Mouse (Mus musculus) stomach, embryonic 16.5 days (tissue): ENCODE results near the gene Plpp4. TPM values are rescaled to one million over a fixed set of nuclear protein-coding genes. Genes with fewer than 3 reads are reported as not detected.

ENCODE experiments used
- ATAC-seq: fragments of 200-750 bp; cut with Nextera tagmentation; 2 replicates; pipeline ENCODE4 v1.8.0; 2017; ENCODE audit warnings: moderate number of reproducible peaks, moderate TSS enrichment; ENCODE audit not compliant: insufficient read depth, low FRiP score
- H3K27ac ChIP-seq: fragments of 300-500 bp; sonication (generic); 2 replicates; pipeline ENCODE4 v1.5.1; 2014; ENCODE audit warnings: low read length
- H3K27me3 ChIP-seq: fragments of 300-500 bp; sonication (generic); 2 replicates; pipeline ENCODE4 v1.6.1; 2014; ENCODE audit warnings: low read length, control low read depth, mixed read lengths; ENCODE audit not compliant: control insufficient read depth, insufficient read depth
- H3K36me3 ChIP-seq: fragments of 300-500 bp; sonication (generic); 2 replicates; pipeline ENCODE4 v1.6.1; 2014; ENCODE audit warnings: low read length; ENCODE audit not compliant: control insufficient read depth, insufficient read depth
- H3K4me1 ChIP-seq: fragments of 300-500 bp; sonication (generic); 2 replicates; pipeline ENCODE4 v1.6.1; 2014; ENCODE audit warnings: low read length, control low read depth, mixed read lengths; ENCODE audit not compliant: control insufficient read depth, insufficient read depth
- H3K4me2 ChIP-seq: fragments of 300-500 bp; sonication (generic); 2 replicates; pipeline ENCODE4 v1.6.1; 2014; ENCODE audit warnings: low read depth, low read length, mixed read lengths
- H3K4me3 ChIP-seq: fragments of 300-500 bp; sonication (generic); replicated peaks from 2 replicates; pipeline ENCODE4 v1.5.1; 2014; ENCODE audit warnings: mild to moderate bottlenecking, low read length
- H3K9ac ChIP-seq: fragments of 300-500 bp; sonication (generic); 2 replicates; pipeline ENCODE4 v1.6.1; 2014; ENCODE audit warnings: low read length
- H3K9me3 ChIP-seq: fragments of 300-500 bp; sonication (generic); replicated peaks from 2 replicates; pipeline ENCODE4 v1.6.1; 2016; ENCODE audit warnings: low read length, control low read depth; ENCODE audit not compliant: control insufficient read depth
- WGBS: fragments of 180-500 bp; shearing (Covaris S2); extraction: QIAGEN DNeasy Blood & Tissue Kit; methylation state at CpG from one replicate; pipeline ENCODE4 v1.1.7; 2014; 5-methylcytosine and 5-hydroxymethylcytosine counted together
- polyA plus RNA-seq: library from polyadenylated mRNA; unstranded; fragments of >200 nt; fragmentation: Nextera tagmentation; extraction: Ambion mirVana; gene quantifications from 2 replicates; pipeline ENCODE4 v1.2.1, GENCODE M21; 2015

Gene Plpp4
- polyA plus RNA-seq, 1 experiment from 2014 or later = 0.50 TPM

DNA sequence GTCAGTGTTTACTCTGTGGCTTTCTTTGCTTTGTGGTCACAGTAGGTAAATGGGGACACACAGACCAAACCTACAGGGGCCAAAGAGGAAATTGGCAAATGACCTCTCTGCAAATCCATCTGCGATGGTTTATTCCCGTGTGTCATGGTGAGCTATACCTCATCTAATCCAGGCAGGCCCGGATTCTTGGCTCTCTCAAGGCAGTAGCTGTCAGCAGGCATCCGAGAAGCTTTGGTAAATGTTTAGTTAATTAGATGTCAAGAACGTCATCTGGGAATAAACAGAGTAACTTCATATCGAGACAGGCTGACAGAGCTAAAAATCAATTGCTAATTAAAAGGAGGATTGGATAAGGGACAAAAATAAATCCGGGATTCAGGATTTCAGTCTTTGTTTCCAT lies 149.2 kb downstream of the Plpp4 start:
- Histone ChIP-seq H3K9ac (no peak overlapping the region), H3K27ac (no peak overlapping the region), H3K4me3 (no peak overlapping the region), H3K4me1 (peaks cover 4% of the 10 kb centered on the region; the same call in 1 of the 2 replicates), H3K4me2 (no peak overlapping the region), H3K27me3 (no peaks in the 10 kb centered on the region), H3K36me3 (no peaks in the 10 kb centered on the region), H3K9me3 (no peaks in the 10 kb centered on the region)
- 18% methylated on average over 7 of the region's 7 CpGs for WGBS
- no peak for ATAC-seq

- Histone ChIP-seq H3K9me3 (no peaks in the 10 kb centered on the region), H3K27ac (no peak overlapping the region), H3K4me1 (no peaks in the 10 kb centered on the region), H3K9ac (no peak overlapping the region), H3K27me3 (no peaks in the 10 kb centered on the region), H3K4me3 (no peak overlapping the region), H3K4me2 (no peak overlapping the region), H3K36me3 (no peaks in the 10 kb centered on the region)
- ATAC-seq = no peak
- 55% methylated on average over 2 of the region's 2 CpGs for WGBS
Observed at GRCm38 (mm10) chr7:129412695-129413094, 155.9 kb downstream of the Plpp4 start.

DNA sequence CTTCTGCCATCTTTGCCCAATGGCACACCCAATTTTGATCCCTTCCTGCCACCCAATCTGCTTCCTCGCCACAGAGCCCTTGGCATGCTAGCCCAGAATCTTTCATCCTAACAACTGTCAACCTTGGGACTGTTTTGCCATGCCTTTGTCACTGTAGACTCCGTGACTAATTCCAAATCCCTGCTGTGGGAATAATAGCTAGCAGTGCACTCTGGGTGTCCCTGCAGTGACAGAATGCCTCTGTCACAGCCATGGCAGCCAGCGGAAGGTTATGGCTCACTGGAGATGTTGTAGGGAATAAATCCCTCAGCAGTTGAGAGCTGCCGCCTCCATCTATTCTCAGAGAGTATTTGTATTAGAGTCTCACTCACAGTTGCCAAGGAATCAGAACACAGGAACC lies 158.3 kb downstream of the Plpp4 start:
- H3K9me3 ChIP-seq = no peaks in the 10 kb centered on the region
- H3K27ac ChIP-seq = no peak overlapping the region
- WGBS = 75% methylated on average over 4 of the region's 4 CpGs
- H3K9ac ChIP-seq = no peak overlapping the region
- ATAC-seq = no peak
- no peaks in the 10 kb centered on the region for H3K36me3 ChIP-seq
- H3K4me1 ChIP-seq = no peaks in the 10 kb centered on the region
- no peak overlapping the region for H3K4me3 ChIP-seq
- no peaks in the 10 kb centered on the region for H3K27me3 ChIP-seq
- H3K4me2 ChIP-seq = no peak overlapping the region

DNA sequence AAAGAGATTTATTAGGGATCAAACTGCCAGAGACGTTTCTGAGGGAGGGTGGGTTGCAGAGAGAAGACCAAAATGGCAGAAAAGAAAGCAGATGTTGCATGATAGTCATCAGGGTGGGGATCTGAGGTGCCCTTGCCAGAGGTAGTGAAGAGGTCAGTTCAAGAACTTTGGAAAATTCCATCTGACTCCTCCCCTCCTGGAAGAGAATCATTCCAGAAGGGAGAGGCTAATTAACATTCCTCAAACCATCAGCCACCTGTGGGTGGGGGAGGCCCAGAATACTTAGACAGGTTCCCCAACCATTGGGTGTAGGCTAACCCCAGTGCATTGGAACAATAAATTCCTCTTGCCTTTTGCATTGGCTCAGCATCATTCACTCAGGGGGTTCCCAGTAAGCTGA lies 164.3 kb downstream of the Plpp4 start:
- H3K9ac ChIP-seq = no peak overlapping the region
- no peaks in the 10 kb centered on the region for H3K9me3 ChIP-seq
- ATAC-seq = no peak
- H3K4me1 ChIP-seq = no peaks in the 10 kb centered on the region
- no peak overlapping the region for H3K4me2 ChIP-seq
- H3K36me3 ChIP-seq = no peaks in the 10 kb centered on the region
- no peak overlapping the region for H3K4me3 ChIP-seq
- no peaks in the 10 kb centered on the region for H3K27me3 ChIP-seq
- no peak overlapping the region for H3K27ac ChIP-seq
- WGBS = 13% methylated on average over 1 of the region's 1 CpGs

DNA sequence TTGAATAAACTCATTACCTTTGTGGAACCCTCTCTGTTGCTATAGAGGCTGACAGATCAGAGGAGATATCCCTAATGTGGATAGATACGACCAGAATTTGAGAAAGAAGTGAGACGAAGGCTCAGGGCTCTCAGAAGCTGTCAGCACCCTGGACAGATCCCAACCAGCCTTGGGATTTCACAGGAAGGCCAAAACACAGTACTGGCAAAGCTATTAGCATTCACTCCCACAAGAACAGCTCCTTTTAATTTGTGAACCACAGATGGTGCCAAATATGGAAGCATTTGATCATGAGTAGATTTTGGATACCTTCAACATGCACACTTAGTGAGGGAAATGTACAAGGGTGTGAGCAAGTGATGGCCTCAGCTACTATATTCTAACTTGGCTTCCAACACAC lies 168.7 kb downstream of the Plpp4 start:
- Histone ChIP-seq H3K4me3 (no peak overlapping the region), H3K4me1 (no peaks in the 10 kb centered on the region), H3K36me3 (no peaks in the 10 kb centered on the region), H3K9ac (no peak overlapping the region), H3K4me2 (no peak overlapping the region), H3K27me3 (no peaks in the 10 kb centered on the region), H3K9me3 (no peaks in the 10 kb centered on the region), H3K27ac (no peak overlapping the region)
- WGBS = 23% methylated on average over 2 of the region's 2 CpGs
- no peak for ATAC-seq

- no peak overlapping the region for H3K9ac ChIP-seq
- H3K4me3 ChIP-seq = no peak overlapping the region
- H3K27me3 ChIP-seq = no peaks in the 10 kb centered on the region
- H3K27ac ChIP-seq = no peak overlapping the region
- H3K4me1 ChIP-seq = no peaks in the 10 kb centered on the region
- no peaks in the 10 kb centered on the region for H3K9me3 ChIP-seq
- H3K4me2 ChIP-seq = no peak overlapping the region
- WGBS = 49% methylated on average over 4 of the region's 4 CpGs
- ATAC-seq = no peak
- no peaks in the 10 kb centered on the region for H3K36me3 ChIP-seq
Observed at GRCm38 (mm10) chr7:129428794-129429193, 172.0 kb downstream of the Plpp4 start.

DNA sequence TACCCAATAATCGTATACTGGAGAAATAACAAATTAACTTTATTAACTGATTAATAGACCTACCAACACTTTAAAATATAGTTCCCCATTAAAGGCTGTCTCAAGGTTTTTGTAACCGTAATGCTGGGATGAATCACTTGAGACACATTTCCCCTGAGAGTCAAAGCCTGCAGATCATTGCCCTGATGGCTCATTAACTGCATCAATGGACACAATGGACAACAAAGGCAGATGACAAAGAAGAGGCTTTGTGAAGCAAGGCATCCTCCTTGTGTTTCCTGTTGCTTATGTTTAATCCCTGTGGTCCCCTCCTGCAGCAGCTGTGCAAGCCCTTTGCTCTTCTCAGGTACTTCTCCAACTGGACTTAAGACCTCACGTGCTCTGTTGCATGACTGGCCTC lies 173.1 kb downstream of the Plpp4 start:
- WGBS = 80% methylated on average over 3 of the region's 3 CpGs
- ATAC-seq = no peak
- H3K27ac ChIP-seq = no peak overlapping the region

More for the DNA sequence above, 173.1 kb downstream of the Plpp4 start:
- Histone ChIP-seq H3K4me2 (no peak overlapping the region), H3K4me3 (no peak overlapping the region), H3K36me3 (no peaks in the 10 kb centered on the region), H3K27me3 (no peaks in the 10 kb centered on the region), H3K9me3 (no peaks in the 10 kb centered on the region), H3K4me1 (no peaks in the 10 kb centered on the region), H3K9ac (no peak overlapping the region)
